Mouse (Mus musculus): ENCODE data around the gene Dpy19l3. TPM values are rescaled to one million over a fixed set of nuclear protein-coding genes. Genes with fewer than 3 reads are reported as not detected.

Dpy19l3 gene
- polyA plus RNA-seq, 1 experiment from 2014 or later = 31.5 TPM

GRCm38 (mm10) chr7:35708101-35708500, 46.2 kb downstream of the Dpy19l3 start:
- no peaks in the 10 kb centered on the region for H3K4me1 ChIP-seq
- no peaks in the 10 kb centered on the region for H3K27me3 ChIP-seq (ENCODE audit: poor library complexity, severe bottlenecking)
- no peaks in the 10 kb centered on the region for H3K9me3 ChIP-seq
- H3K36me3 ChIP-seq (replicated peaks) = peaks cover 84% of the 10 kb centered on the region
- H3K4me3 ChIP-seq = no peak overlapping the region
- no peak overlapping the region for H3K27ac ChIP-seq
- no peak for DNase-seq (ENCODE audit: extremely low spot score, low spot score)
- WGBS = 94% methylated on average over 16 of the region's 16 CpGs

GRCm38 (mm10) chr7:35699005-35699404, 55.2 kb downstream of the Dpy19l3 start:
- Histone ChIP-seq H3K36me3 (replicated peaks) (peaks cover 66% of the 10 kb centered on the region), H3K27me3 (ENCODE audit: poor library complexity, severe bottlenecking) (no peaks in the 10 kb centered on the region), H3K4me3 (no peak overlapping the region), H3K9me3 (no peaks in the 10 kb centered on the region), H3K27ac (no peak overlapping the region), H3K4me1 (no peaks in the 10 kb centered on the region)
- 94% methylated on average over 8 of the region's 8 CpGs for WGBS
- DNase-seq (ENCODE audit: extremely low spot score, low spot score) = no peak

GRCm38 (mm10) chr7:35698073-35698472, 56.2 kb downstream of the Dpy19l3 start:
- Histone ChIP-seq H3K4me3 (no peak overlapping the region), H3K27me3 (ENCODE audit: poor library complexity, severe bottlenecking) (no peaks in the 10 kb centered on the region), H3K27ac (no peak overlapping the region), H3K9me3 (no peaks in the 10 kb centered on the region), H3K4me1 (no peaks in the 10 kb centered on the region), H3K36me3 (replicated peaks) (peaks cover 57% of the 10 kb centered on the region)
- WGBS = 95% methylated on average over 1 of the region's 1 CpGs
- DNase-seq (ENCODE audit: extremely low spot score, low spot score) = no peak

- 95% methylated on average over 12 of the region's 12 CpGs for WGBS
- peak overlapping the region; percentile 44; the same call in 1 of the 2 replicates for H3K27ac ChIP-seq
- peaks cover 61% of the 10 kb centered on the region for H3K36me3 ChIP-seq (replicated peaks)
- H3K4me3 ChIP-seq = no peak overlapping the region
- no peaks in the 10 kb centered on the region for H3K9me3 ChIP-seq
- no peak for DNase-seq (ENCODE audit: extremely low spot score, low spot score)
- H3K4me1 ChIP-seq = peaks cover 23% of the 10 kb centered on the region
- H3K27me3 ChIP-seq (ENCODE audit: poor library complexity, severe bottlenecking) = no peaks in the 10 kb centered on the region
Observed at GRCm38 (mm10) chr7:35692641-35693040, 61.6 kb downstream of the Dpy19l3 start.

GRCm38 (mm10) chr7:35692117-35692516, 62.1 kb downstream of the Dpy19l3 start:
- Histone ChIP-seq H3K36me3 (replicated peaks) (peaks cover 61% of the 10 kb centered on the region), H3K4me1 (peaks cover 28% of the 10 kb centered on the region), H3K27ac (peak overlapping the region; percentile 44; the same call in 1 of the 2 replicates), H3K27me3 (ENCODE audit: poor library complexity, severe bottlenecking) (no peaks in the 10 kb centered on the region), H3K9me3 (no peaks in the 10 kb centered on the region), H3K4me3 (no peak overlapping the region)
- 93% methylated on average over 14 of the region's 14 CpGs for WGBS
- DNase-seq (ENCODE audit: extremely low spot score, low spot score) = no peak

GRCm38 (mm10) chr7:35688781-35689349, 65.4 kb downstream of the Dpy19l3 start:
- Histone ChIP-seq H3K4me1 (peaks cover 56% of the 10 kb centered on the region), H3K27me3 (ENCODE audit: poor library complexity, severe bottlenecking) (no peaks in the 10 kb centered on the region), H3K27ac (no peak overlapping the region), H3K4me3 (no peak overlapping the region), H3K36me3 (replicated peaks) (peaks cover 38% of the 10 kb centered on the region), H3K9me3 (no peaks in the 10 kb centered on the region)
- 90% methylated on average over 11 of the region's 11 CpGs for WGBS
- no peak for DNase-seq (ENCODE audit: extremely low spot score, low spot score)

DNA sequence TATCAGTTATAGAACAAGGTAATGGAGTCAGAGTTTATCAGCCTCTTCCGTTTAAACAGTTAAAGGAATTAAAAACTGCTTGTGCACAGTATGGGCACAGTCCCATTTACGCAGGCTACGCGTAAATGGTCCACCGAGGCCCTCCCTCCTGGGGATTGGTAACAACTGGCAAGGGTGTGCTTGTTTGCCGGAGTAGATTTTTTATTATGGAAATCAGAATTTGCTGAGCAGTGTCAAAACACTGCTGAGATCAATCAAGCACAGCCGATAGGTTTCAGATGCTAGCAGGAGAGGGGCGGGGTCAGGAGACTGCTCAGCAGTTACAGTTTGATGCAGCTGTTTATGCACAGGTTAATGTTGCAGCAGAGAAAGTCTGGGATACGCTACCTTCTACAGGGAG, 66.0 kb downstream of the Dpy19l3 start:
- peaks cover 38% of the 10 kb centered on the region for H3K36me3 ChIP-seq (replicated peaks)
- peak overlapping the region; percentile 44; the same call in 1 of the 2 replicates for H3K27ac ChIP-seq
- no peak overlapping the region for H3K4me3 ChIP-seq
- 76% methylated on average over 9 of the region's 9 CpGs for WGBS
- no peak for DNase-seq (ENCODE audit: extremely low spot score, low spot score)
- no peaks in the 10 kb centered on the region for H3K27me3 ChIP-seq (ENCODE audit: poor library complexity, severe bottlenecking)
- H3K4me1 ChIP-seq = peaks cover 62% of the 10 kb centered on the region
- no peaks in the 10 kb centered on the region for H3K9me3 ChIP-seq

- H3K27ac ChIP-seq = no peak overlapping the region
- H3K9me3 ChIP-seq = no peaks in the 10 kb centered on the region
- H3K36me3 ChIP-seq (replicated peaks) = peaks cover 32% of the 10 kb centered on the region
- no peaks in the 10 kb centered on the region for H3K27me3 ChIP-seq (ENCODE audit: poor library complexity, severe bottlenecking)
- no peak overlapping the region for H3K4me3 ChIP-seq
- no peak for DNase-seq (ENCODE audit: extremely low spot score, low spot score)
- 24% methylated on average over 10 of the region's 10 CpGs for WGBS
- H3K4me1 ChIP-seq = peaks cover 62% of the 10 kb centered on the region
Observed at GRCm38 (mm10) chr7:35687229-35687628, 67.0 kb downstream of the Dpy19l3 start.

DNA sequence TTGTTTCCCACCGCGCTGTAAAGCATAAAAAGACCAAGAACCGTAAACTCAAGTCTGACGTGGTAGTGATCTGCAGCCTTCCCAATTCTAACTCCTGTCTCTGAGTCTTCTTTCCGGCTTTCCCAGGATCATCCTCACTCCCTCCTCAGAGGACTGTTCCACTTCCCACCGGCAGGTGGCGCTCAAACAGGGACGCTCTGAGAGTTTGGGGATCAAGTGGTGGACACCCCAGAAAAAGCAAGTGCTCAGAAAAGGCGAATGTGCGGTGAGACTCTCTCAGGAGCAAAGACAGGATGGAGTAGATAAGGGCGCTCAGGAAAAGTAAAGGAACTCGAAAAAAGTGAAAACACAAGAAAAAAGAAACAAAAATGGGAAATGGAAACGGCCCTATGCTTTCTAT, 67.5 kb downstream of the Dpy19l3 start:
- Histone ChIP-seq H3K27ac (no peak overlapping the region), H3K4me1 (peaks cover 62% of the 10 kb centered on the region), H3K36me3 (replicated peaks) (peaks cover 27% of the 10 kb centered on the region), H3K4me3 (no peak overlapping the region; the same call in 1 of the 2 replicates), H3K27me3 (ENCODE audit: poor library complexity, severe bottlenecking) (no peaks in the 10 kb centered on the region), H3K9me3 (no peaks in the 10 kb centered on the region)
- peak; percentile 50 for DNase-seq (ENCODE audit: extremely low spot score, low spot score)
- WGBS = 32% methylated on average over 13 of the region's 13 CpGs

- no peaks in the 10 kb centered on the region for H3K27me3 ChIP-seq (ENCODE audit: poor library complexity, severe bottlenecking)
- peaks cover 62% of the 10 kb centered on the region for H3K4me1 ChIP-seq
- no peak overlapping the region for H3K4me3 ChIP-seq
- H3K27ac ChIP-seq = peak overlapping the region; percentile 63
- WGBS = 72% methylated on average over 11 of the region's 11 CpGs
- no peak for DNase-seq (ENCODE audit: extremely low spot score, low spot score)
- H3K36me3 ChIP-seq (replicated peaks) = peaks cover 22% of the 10 kb centered on the region
- H3K9me3 ChIP-seq = 0 out of 2 replicates have a peak, but pooled peaks cover 3% of the 10 kb centered on the region
Observed at GRCm38 (mm10) chr7:35686216-35686615, 68.0 kb downstream of the Dpy19l3 start.

DNA sequence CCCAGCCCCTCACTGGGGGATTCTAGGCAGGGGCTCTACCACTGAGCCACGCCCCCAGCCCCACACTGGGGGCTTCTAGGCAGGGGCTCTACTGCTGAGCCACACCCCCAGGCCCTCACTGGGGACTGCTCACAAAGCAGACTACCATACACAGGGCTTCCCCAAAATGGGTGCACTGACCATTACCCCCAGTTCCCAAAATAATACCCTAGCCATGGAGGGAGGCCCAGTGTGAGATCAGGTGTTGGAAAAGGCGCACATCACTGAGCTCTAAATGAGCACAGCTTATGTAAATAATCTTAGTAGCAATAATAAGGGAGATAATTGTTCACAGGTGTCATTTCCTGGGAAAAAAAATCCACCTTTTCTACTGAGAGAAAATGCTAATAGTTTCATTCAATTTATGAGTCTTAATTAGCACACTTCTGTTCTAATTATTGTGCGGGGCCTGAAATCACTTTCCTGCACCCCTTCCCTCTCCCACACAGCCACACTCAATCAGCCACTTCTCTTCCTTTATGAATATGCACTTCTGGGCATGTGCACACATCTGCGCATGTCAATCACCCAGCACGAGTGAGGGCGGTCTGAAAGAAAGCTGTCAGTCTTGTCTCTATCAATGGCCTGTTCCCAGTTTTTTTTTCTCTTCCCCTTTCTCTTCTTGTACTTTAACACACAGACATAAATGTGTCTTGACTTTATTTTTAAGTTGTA, 70.7 kb downstream of the Dpy19l3 start:
- Histone ChIP-seq H3K9me3 (0 out of 2 replicates have a peak, but pooled peaks cover 3% of the 10 kb centered on the region), H3K36me3 (replicated peaks) (no peaks in the 10 kb centered on the region), H3K4me1 (peaks cover 48% of the 10 kb centered on the region), H3K4me3 (no peak overlapping the region), H3K27ac (0 out of 2 replicates have a peak overlapping the region, but pooled peaks have one; percentile 30), H3K27me3 (ENCODE audit: poor library complexity, severe bottlenecking) (no peaks in the 10 kb centered on the region)
- WGBS = 82% methylated on average over 6 of the region's 6 CpGs
- no peak for DNase-seq (ENCODE audit: extremely low spot score, low spot score)

DNA sequence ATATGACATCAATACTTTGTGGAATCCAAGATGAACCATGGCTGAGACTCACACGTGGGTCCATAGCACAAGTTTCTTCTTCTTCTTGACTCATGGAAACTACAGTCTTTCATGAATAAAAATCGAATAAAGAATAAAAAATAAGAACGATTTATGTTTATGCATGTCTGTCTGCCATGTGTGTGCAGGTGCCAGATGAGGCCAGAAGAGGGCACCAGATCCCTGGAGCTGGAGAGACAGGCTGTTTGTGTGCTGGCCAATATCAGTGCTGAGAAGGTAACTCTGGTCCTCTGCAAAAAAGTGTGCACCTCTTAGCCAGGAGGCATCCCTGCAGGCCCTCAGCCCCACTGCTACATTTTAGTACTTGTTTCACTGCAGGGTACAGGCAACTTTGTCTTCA, 72.7 kb downstream of the Dpy19l3 start:
- Histone ChIP-seq H3K4me3 (no peak overlapping the region), H3K9me3 (peaks cover 11% of the 10 kb centered on the region; the same call in 1 of the 2 replicates), H3K4me1 (peaks cover 28% of the 10 kb centered on the region), H3K36me3 (replicated peaks) (no peaks in the 10 kb centered on the region), H3K27me3 (ENCODE audit: poor library complexity, severe bottlenecking) (no peaks in the 10 kb centered on the region), H3K27ac (no peak overlapping the region)
- no peak for DNase-seq (ENCODE audit: extremely low spot score, low spot score)
- WGBS = 80% methylated on average over 3 of the region's 3 CpGs

GRCm38 (mm10) chr7:35678976-35679375, 75.3 kb downstream of the Dpy19l3 start:
- H3K4me1 ChIP-seq = peaks cover 8% of the 10 kb centered on the region
- H3K27ac ChIP-seq = no peak overlapping the region
- 77% methylated on average over 4 of the region's 4 CpGs for WGBS
- H3K4me3 ChIP-seq = no peak overlapping the region
- no peaks in the 10 kb centered on the region for H3K27me3 ChIP-seq (ENCODE audit: poor library complexity, severe bottlenecking)
- no peak for DNase-seq (ENCODE audit: extremely low spot score, low spot score)
- H3K9me3 ChIP-seq = peaks cover 11% of the 10 kb centered on the region; the same call in 1 of the 2 replicates
- no peaks in the 10 kb centered on the region for H3K36me3 ChIP-seq (replicated peaks)

Measured in forebrain, embryonic 10.5 days (tissue).